Mouse (Mus musculus): ENCODE data around the gene Tgfb3. TPM values are rescaled to one million over a fixed set of nuclear protein-coding genes. Genes with fewer than 3 reads are reported as not detected.
A peak's percentile ranks its signal among the peaks of the same experiment; 100 is the strongest.

Gene Tgfb3
- polyA plus RNA-seq, 1 experiment from 2014 or later: 5.8 TPM

DNA sequence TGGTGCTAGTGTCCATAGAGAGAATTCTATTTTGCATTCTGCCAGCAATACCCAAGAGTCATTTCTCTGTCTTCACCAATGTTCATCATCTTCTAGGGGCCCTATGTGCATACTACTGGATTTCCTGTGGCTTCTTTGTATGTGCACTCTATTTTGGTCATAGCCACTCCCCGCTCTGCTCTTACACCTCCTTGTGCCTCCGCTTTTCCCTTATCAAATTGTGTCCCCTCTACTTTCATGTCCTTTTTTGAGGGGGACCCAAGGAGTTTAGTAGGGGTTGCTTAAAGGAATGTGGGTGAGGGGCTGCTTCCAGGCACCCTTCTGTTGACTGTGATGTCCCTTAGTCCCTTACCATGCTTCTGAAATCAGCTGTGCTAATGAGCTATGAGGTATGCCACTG is 32.1 kb downstream of the Tgfb3 start:
- H3K27ac ChIP-seq (replicated peaks): no peak overlapping the region
- H3K36me3 ChIP-seq: peaks cover 11% of the 10 kb centered on the region
- DNase-seq (ENCODE audit: low spot score): no peak
- H3K4me3 ChIP-seq: no peak overlapping the region
- H3K27me3 ChIP-seq (ENCODE audit: low read depth, poor library complexity, severe bottlenecking): no peaks in the 10 kb centered on the region
- WGBS: 96% methylated on average over 2 of the region's 2 CpGs
- H3K9me3 ChIP-seq (replicated peaks): peaks cover 6% of the 10 kb centered on the region; the same call in 1 of the 2 replicates
- H3K4me1 ChIP-seq: peaks cover 19% of the 10 kb centered on the region

DNA sequence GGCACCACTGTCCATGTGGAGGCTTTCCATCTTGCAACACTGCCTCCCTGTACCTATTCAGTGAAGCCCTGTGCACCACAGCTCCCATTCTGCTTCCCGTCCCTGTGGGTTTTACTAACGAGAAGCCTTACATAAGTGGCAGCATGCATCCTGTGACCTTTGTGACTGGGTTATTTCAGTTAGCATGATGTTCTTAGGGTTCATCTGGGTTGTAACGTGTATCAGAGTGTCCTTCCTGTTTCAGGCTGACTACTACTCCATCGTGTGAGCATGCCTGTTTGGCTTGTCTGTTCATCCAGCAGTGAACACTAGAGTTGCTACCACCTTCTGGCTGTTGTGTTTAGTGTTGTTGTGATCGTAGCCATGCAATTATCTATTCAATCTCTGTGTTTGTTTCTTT is 32.7 kb downstream of the Tgfb3 start:
- no peak for DNase-seq (ENCODE audit: low spot score)
- Histone ChIP-seq H3K27ac (replicated peaks) (no peak overlapping the region), H3K36me3 (peaks cover 11% of the 10 kb centered on the region), H3K9me3 (replicated peaks) (peaks cover 6% of the 10 kb centered on the region; the same call in 1 of the 2 replicates), H3K4me1 (peaks cover 19% of the 10 kb centered on the region), H3K27me3 (ENCODE audit: low read depth, poor library complexity, severe bottlenecking) (no peaks in the 10 kb centered on the region), H3K4me3 (no peak overlapping the region)
- 87% methylated on average over 5 of the region's 5 CpGs for WGBS

DNA sequence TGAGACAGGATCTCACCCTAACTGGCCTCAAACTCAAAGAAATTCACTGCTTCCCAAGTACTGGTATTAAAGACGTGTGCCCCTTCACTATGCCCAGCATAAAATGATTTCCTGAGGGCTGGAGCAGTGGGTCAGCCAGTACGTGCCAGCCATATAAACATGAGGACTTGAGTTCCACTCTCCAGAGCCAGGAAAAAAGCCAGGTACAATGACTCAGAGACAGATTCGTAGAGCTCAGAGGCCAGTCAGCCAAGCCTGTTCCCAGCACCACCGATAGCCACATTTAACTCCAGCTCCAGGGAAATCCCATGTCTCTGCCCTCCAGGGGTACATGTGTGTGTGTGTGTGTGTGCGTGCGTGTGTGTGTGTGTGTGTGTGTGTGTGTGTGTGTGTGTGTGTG is 39.1 kb downstream of the Tgfb3 start:
- no peaks in the 10 kb centered on the region for H3K27me3 ChIP-seq (ENCODE audit: low read depth, poor library complexity, severe bottlenecking)
- H3K9me3 ChIP-seq (replicated peaks): peaks cover 6% of the 10 kb centered on the region; the same call in 1 of the 2 replicates
- DNase-seq (ENCODE audit: low spot score): no peak
- H3K4me1 ChIP-seq: peaks cover 25% of the 10 kb centered on the region
- peaks cover 11% of the 10 kb centered on the region for H3K36me3 ChIP-seq
- WGBS: 89% methylated on average over 6 of the region's 6 CpGs
- no peak overlapping the region for H3K4me3 ChIP-seq
- no peak overlapping the region for H3K27ac ChIP-seq (replicated peaks)

DNA sequence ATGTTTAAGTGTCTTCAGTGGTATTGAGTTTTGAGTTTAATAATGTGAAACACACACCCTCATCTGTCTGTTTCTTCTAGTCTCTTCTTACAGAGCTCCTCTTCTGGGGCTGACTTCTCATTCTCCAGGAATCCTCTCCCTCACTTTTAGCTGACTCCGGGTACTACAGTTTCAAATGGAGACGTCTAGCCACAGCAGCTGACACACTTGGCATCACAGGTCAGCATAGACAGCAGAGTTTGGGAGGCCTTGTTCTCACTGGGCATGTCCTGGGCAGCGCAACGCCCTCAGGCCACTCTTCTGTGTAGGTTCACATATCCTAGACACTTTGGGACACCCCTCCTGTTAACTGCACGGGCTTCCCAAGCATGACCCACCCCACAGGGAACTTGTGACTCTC is 39.8 kb downstream of the Tgfb3 start:
- no peak for DNase-seq (ENCODE audit: low spot score)
- no peak overlapping the region for H3K27ac ChIP-seq (replicated peaks)
- peaks cover 11% of the 10 kb centered on the region for H3K36me3 ChIP-seq
- H3K9me3 ChIP-seq (replicated peaks): peaks cover 6% of the 10 kb centered on the region; the same call in 1 of the 2 replicates
- H3K27me3 ChIP-seq (ENCODE audit: low read depth, poor library complexity, severe bottlenecking): no peaks in the 10 kb centered on the region
- H3K4me3 ChIP-seq: no peak overlapping the region
- WGBS: 86% methylated on average over 5 of the region's 5 CpGs
- peaks cover 27% of the 10 kb centered on the region for H3K4me1 ChIP-seq

DNA sequence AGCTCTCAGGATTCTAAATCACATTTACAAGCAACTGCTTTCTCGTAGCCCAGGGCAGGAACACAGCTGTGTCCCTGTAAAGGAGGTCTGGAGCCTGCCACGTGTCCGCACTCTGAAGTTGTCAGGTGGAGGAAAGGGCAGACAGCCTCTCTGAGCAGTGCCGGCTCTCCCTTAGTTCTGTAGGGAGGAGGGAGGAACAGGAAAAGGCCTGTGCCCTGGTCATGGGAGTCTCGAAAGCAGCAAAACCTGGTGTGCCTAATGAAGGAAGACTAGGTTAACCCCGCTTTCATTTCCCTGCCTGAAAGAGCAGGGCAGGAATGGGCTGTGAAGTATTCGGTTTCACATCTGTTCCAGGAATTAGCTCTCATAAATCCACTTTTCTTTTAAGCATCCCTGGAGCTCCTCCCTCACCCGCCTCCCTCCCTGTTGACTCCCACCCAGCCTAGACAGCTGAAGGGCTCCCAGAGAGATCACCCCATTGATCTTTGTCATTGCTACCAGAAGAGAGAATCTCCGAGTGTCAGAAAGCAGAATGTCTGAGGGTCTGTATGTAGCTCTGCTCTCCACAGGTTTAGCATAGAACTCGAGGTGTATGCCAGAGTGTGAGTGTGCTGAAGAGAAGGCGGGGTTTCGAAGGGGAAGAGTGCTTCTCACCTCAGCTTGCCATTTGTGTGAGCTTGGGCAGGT is 41.5 kb downstream of the Tgfb3 start:
- Histone ChIP-seq H3K36me3 (0 out of 2 replicates have a peak, but pooled peaks cover under 1% of the 10 kb centered on the region), H3K9me3 (replicated peaks) (no peaks in the 10 kb centered on the region; the same call in 1 of the 2 replicates), H3K4me1 (peaks cover 33% of the 10 kb centered on the region), H3K4me3 (no peak overlapping the region), H3K27ac (replicated peaks) (peak overlapping the region; percentile 53), H3K27me3 (ENCODE audit: low read depth, poor library complexity, severe bottlenecking) (no peaks in the 10 kb centered on the region)
- DNase-seq (ENCODE audit: low spot score): peak; percentile 20
- 32% methylated on average over 12 of the region's 12 CpGs for WGBS

DNA sequence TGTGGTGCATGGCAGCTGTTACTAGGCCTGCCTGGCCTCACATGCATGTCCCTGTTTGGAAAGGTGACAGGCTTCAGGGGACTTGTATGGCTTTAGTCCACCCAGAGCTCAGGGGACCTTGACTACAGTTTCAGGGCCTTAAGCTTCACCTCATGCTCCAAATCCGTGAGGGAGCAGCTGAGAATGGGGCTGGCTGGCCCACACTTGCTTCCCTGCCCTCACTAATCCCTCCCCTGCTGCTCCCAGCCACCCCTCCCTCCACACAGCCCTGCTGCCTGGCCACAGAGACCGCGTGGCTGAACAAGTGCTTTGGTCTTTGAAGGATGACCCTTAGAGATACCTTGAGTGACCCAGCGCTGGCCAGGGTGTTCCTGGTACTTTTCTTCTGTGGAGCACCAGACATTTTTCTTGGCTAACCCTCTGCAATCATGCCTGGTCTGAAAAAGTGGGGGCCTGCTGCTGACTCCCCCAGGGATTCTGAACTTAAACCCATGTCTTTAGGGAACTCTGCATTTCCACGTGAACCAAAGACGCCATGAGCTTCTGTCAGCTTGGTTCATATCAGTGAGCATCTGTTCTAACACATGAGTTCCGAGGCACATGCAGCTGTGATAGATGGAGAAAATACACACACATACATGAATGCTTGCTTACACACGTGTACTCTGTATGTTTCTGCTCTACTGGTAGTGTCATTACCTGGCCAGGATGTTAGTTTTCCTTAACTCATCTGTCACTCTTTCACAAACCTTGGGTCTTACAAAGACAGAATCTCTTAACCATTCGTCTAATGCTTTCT is 42.3 kb downstream of the Tgfb3 start:
- Histone ChIP-seq H3K4me1 (peaks cover 33% of the 10 kb centered on the region), H3K36me3 (no peaks in the 10 kb centered on the region), H3K9me3 (replicated peaks) (no peaks in the 10 kb centered on the region), H3K27me3 (ENCODE audit: low read depth, poor library complexity, severe bottlenecking) (no peaks in the 10 kb centered on the region), H3K4me3 (no peak overlapping the region), H3K27ac (replicated peaks) (0 out of 2 replicates have a peak overlapping the region, but pooled peaks have one; percentile 55)
- peak; percentile 33 for DNase-seq (ENCODE audit: low spot score)
- 42% methylated on average over 9 of the region's 9 CpGs for WGBS

- H3K4me1 ChIP-seq: peaks cover 33% of the 10 kb centered on the region
- no peaks in the 10 kb centered on the region for H3K36me3 ChIP-seq
- no peak overlapping the region for H3K27ac ChIP-seq (replicated peaks)
- no peak for DNase-seq (ENCODE audit: low spot score)
- H3K27me3 ChIP-seq (ENCODE audit: low read depth, poor library complexity, severe bottlenecking): no peaks in the 10 kb centered on the region
- no peaks in the 10 kb centered on the region for H3K9me3 ChIP-seq (replicated peaks)
- H3K4me3 ChIP-seq: no peak overlapping the region
Observed at GRCm38 (mm10) chr12:86035586-86035985, 43.3 kb downstream of the Tgfb3 start.

- H3K36me3 ChIP-seq: no peaks in the 10 kb centered on the region
- DNase-seq (ENCODE audit: low spot score): no peak
- H3K27ac ChIP-seq (replicated peaks): no peak overlapping the region
- WGBS: 82% methylated on average over 5 of the region's 5 CpGs
- peaks cover 13% of the 10 kb centered on the region for H3K4me1 ChIP-seq
- H3K27me3 ChIP-seq (ENCODE audit: low read depth, poor library complexity, severe bottlenecking): no peaks in the 10 kb centered on the region
- no peaks in the 10 kb centered on the region for H3K9me3 ChIP-seq (replicated peaks)
- H3K4me3 ChIP-seq: no peak overlapping the region
Observed at GRCm38 (mm10) chr12:86030932-86031331, 47.9 kb downstream of the Tgfb3 start.

DNA sequence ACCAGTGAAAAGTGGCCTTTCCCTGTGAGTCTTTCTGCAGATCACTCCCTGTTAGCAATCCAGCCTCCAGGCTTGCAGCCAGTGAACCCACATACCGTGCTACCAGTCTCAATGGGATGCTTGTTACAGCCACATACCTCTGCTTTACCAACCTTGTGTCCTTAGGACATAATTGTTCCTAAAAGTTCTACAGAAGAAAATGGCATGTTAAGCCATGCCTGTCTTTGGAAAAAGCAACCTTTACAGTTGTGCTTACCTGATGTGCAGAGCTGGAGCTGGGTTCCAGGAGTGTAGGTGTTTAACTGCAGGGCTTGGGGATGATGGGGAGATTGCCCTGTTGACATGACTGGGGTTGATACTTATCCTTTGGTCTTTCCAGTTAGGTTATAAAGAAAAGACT is 51.1 kb downstream of the Tgfb3 start:
- no peaks in the 10 kb centered on the region for H3K9me3 ChIP-seq (replicated peaks)
- H3K4me3 ChIP-seq: no peak overlapping the region
- no peaks in the 10 kb centered on the region for H3K27me3 ChIP-seq (ENCODE audit: low read depth, poor library complexity, severe bottlenecking)
- DNase-seq (ENCODE audit: low spot score): no peak
- 0 out of 2 replicates have a peak, but pooled peaks cover 4% of the 10 kb centered on the region for H3K4me1 ChIP-seq
- H3K27ac ChIP-seq (replicated peaks): no peak overlapping the region
- WGBS: 85% methylated on average over 1 of the region's 1 CpGs
- no peaks in the 10 kb centered on the region for H3K36me3 ChIP-seq

GRCm38 (mm10) chr12:86027000-86027399 is 51.8 kb downstream of the Tgfb3 start:
- no peak for DNase-seq (ENCODE audit: low spot score)
- H3K27me3 ChIP-seq (ENCODE audit: low read depth, poor library complexity, severe bottlenecking): no peaks in the 10 kb centered on the region
- no peak overlapping the region for H3K4me3 ChIP-seq
- no peaks in the 10 kb centered on the region for H3K4me1 ChIP-seq
- H3K27ac ChIP-seq (replicated peaks): no peak overlapping the region
- no peaks in the 10 kb centered on the region for H3K36me3 ChIP-seq
- no peaks in the 10 kb centered on the region for H3K9me3 ChIP-seq (replicated peaks)
- WGBS: 80% methylated on average over 5 of the region's 5 CpGs

DNA sequence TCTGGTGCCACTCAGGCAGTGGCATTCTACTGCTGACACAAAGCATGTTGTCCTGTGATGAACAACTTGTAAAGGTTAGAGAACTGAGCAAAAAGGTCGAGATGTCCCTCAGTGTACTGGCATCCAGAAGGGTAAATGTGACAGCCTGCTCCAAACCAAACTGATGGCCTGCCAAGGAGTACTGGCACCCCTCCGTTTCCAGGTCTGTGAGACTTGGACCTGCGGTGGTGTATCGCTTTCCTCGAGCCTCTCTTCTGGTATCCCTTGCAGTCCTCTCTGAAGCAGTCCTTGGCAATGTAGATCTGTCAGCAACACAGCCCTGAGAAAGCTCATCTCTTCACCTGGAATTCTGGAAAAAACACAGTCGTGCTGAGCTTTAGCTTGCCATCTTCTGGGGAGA is 53.4 kb downstream of the Tgfb3 start:
- Histone ChIP-seq H3K27ac (replicated peaks) (no peak overlapping the region), H3K36me3 (no peaks in the 10 kb centered on the region), H3K4me3 (no peak overlapping the region), H3K4me1 (no peaks in the 10 kb centered on the region), H3K9me3 (replicated peaks) (no peaks in the 10 kb centered on the region), H3K27me3 (ENCODE audit: low read depth, poor library complexity, severe bottlenecking) (no peaks in the 10 kb centered on the region)
- 89% methylated on average over 6 of the region's 6 CpGs for WGBS
- no peak for DNase-seq (ENCODE audit: low spot score)

DNA sequence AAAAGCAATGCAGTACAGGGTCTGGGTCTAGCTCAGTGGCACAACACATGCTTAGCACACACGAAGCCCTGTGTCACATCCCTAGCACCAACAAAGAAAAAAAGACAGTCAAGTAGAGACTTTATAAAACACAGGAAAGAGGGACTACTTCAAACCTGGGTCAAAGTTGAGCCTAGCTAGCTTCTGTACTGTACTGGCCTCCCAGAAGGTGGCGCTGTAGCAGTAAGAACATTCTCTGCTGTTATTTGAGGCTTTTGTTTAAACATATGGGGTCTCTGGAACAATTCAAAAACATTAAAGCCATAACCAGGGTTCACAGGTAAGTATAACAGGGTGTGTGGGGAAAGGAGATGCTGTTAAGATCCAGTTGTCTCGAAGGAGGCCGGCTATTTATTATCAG is 54.4 kb downstream of the Tgfb3 start:
- Histone ChIP-seq H3K9me3 (replicated peaks) (no peaks in the 10 kb centered on the region), H3K36me3 (no peaks in the 10 kb centered on the region), H3K4me1 (no peaks in the 10 kb centered on the region), H3K27ac (replicated peaks) (no peak overlapping the region), H3K4me3 (no peak overlapping the region), H3K27me3 (ENCODE audit: low read depth, poor library complexity, severe bottlenecking) (no peaks in the 10 kb centered on the region)
- 63% methylated on average over 4 of the region's 4 CpGs for WGBS
- DNase-seq (ENCODE audit: low spot score): peak; percentile 24
